Mouse (Mus musculus): Measurements from ENCODE around the gene Afmid.

- TF ChIP-seq CTCF (IDR thresholded peaks at IDR 0.05) (no peak), EP300 (IDR thresholded peaks at IDR 0.05) (no peak)
Measured at GRCm38 (mm10) chr11:117776085-117776792, 49.5 kb upstream of the Afmid start.

Data from lung, postnatal 0 days (tissue).